Mouse (Mus musculus) Patski (cell line): ENCODE measurements around the gene Dglucy. TPM values are rescaled to one million over a fixed set of nuclear protein-coding genes. Genes with fewer than 3 reads are reported as not detected.

ENCODE experiments used
- ATAC-seq: fragments of 100-300 bp; one replicate; pipeline ENCODE4 v1.8.0; 2021
- CTCF ChIA-PET: fragments of 350-600 bp; sonication (Branson Sonifier 250); formaldehyde crosslinking; loops from one replicate; lab custom pipeline; 2022; ENCODE audit warnings: inconsistent platforms; lab: Charles Lee
- POLR2A ChIA-PET: fragments of 350-600 bp; sonication (Branson Sonifier 250); formaldehyde crosslinking; loops from one replicate; lab custom pipeline; 2022; ENCODE audit warnings: antibody characterized with exemption, inconsistent platforms; lab: Charles Lee
- DNase-seq: peaks from one replicate; pipeline ENCODE4 v3.0.0-alpha.2; 2011; ENCODE audit warnings: low read depth, low spot score
- H3K27me3 ChIP-seq: fragments of 371-371 bp; one replicate; pipeline ENCODE4 v1.5.1; 2021
- CTCF ChIP-seq: fragments of 100-300 bp; IDR thresholded peaks from one replicate; pipeline ENCODE4 v1.5.1; 2021
- in situ Hi-C: fragments of 300-500 bp; cut with MboI; formaldehyde crosslinking; loops from 3 replicates; pipeline ENCODE4 v1.11.1; 2018; ENCODE audit warnings: low pct_unique_long_range_greater_than_20kb, mixed read lengths
- polyA plus RNA-seq: library from polyadenylated mRNA; unstranded; gene quantifications from one replicate; pipeline ENCODE4 v1.2.3, GENCODE M21; 2021

The Dglucy gene
- polyA plus RNA-seq, 1 experiment from 2014 or later: 17.9 TPM

- ATAC-seq: no peak
- no peaks in the 10 kb centered on the region for H3K27me3 ChIP-seq
- POLR2A ChIA-PET: no interaction called here
- in situ Hi-C loops: no loop called here
- DNase-seq: no peak
- CTCF ChIA-PET: no interaction called here
- TF ChIP-seq CTCF: no peak
Measured at GRCm38 (mm10) chr12:100808609-100809280, 29.9 kb downstream of the Dglucy start.

GRCm38 (mm10) chr12:100810542-100810941 lies 31.7 kb downstream of the Dglucy start:
- CTCF ChIA-PET: no interaction called here
- no peak for DNase-seq
- in situ Hi-C loops: no loop called here
- ATAC-seq: no peak
- H3K27me3 ChIP-seq: no peaks in the 10 kb centered on the region
- POLR2A ChIA-PET: no interaction called here
- TF ChIP-seq CTCF: no peak

- CTCF ChIA-PET: no interaction called here
- POLR2A ChIA-PET: no interaction called here
- no peak for TF ChIP-seq CTCF
- no peak for DNase-seq
- H3K27me3 ChIP-seq: no peaks in the 10 kb centered on the region
- no peak for ATAC-seq
- in situ Hi-C loops: no loop called here
Measured at GRCm38 (mm10) chr12:100813901-100814300, 35.0 kb downstream of the Dglucy start.

- ATAC-seq: no peak
- H3K27me3 ChIP-seq: no peaks in the 10 kb centered on the region
- DNase-seq: no peak
- ChIA-PET CTCF (no interaction called here), POLR2A (no interaction called here)
- in situ Hi-C loops: no loop called here
- TF ChIP-seq CTCF: no peak
Measured at GRCm38 (mm10) chr12:100814671-100815070, 35.8 kb downstream of the Dglucy start.

GRCm38 (mm10) chr12:100816906-100817305 lies 38.0 kb downstream of the Dglucy start:
- in situ Hi-C loops: no loop called here
- ChIA-PET POLR2A (no interaction called here), CTCF (no interaction called here)
- H3K27me3 ChIP-seq: no peaks in the 10 kb centered on the region
- no peak for TF ChIP-seq CTCF
- DNase-seq (no peak), ATAC-seq (no peak)

- H3K27me3 ChIP-seq: no peaks in the 10 kb centered on the region
- ATAC-seq (no peak), DNase-seq (no peak)
- TF ChIP-seq CTCF: no peak
- POLR2A ChIA-PET: no interaction called here
- in situ Hi-C loops: no loop called here
- CTCF ChIA-PET: interaction anchor here (1.0 kb wide), 1 partner anchor 16 kb away, joined by 3 read pairs; no protein-coding TSS in a partner anchor
Measured at GRCm38 (mm10) chr12:100819965-100820364, 41.1 kb downstream of the Dglucy start.

GRCm38 (mm10) chr12:100831021-100831420 lies 52.2 kb downstream of the Dglucy start:
- ATAC-seq: no peak
- POLR2A ChIA-PET: no interaction called here

GRCm38 (mm10) chr12:100831629-100832325 lies 52.9 kb downstream of the Dglucy start:
- ChIA-PET CTCF (no interaction called here), POLR2A (no interaction called here)
- no peaks in the 10 kb centered on the region for H3K27me3 ChIP-seq
- ATAC-seq: no peak
- in situ Hi-C loops: no loop called here
- TF ChIP-seq CTCF: no peak
- DNase-seq: no peak

More at GRCm38 (mm10) chr12:100831021-100831420, 52.2 kb downstream of the Dglucy start:
- CTCF ChIA-PET: no interaction called here
- in situ Hi-C loops: no loop called here
- TF ChIP-seq CTCF: no peak
- no peaks in the 10 kb centered on the region for H3K27me3 ChIP-seq
- DNase-seq: no peak

GRCm38 (mm10) chr12:100837208-100837607 lies 58.4 kb downstream of the Dglucy start:
- in situ Hi-C loops: no loop called here
- no peaks in the 10 kb centered on the region for H3K27me3 ChIP-seq
- ChIA-PET CTCF (no interaction called here), POLR2A (no interaction called here)
- DNase-seq: no peak
- TF ChIP-seq CTCF: no peak
- ATAC-seq: no peak

- DNase-seq (no peak), ATAC-seq (no peak)
- no peak for TF ChIP-seq CTCF
- CTCF ChIA-PET: no interaction called here
- in situ Hi-C loops: no loop called here
- POLR2A ChIA-PET: no interaction called here
- no peaks in the 10 kb centered on the region for H3K27me3 ChIP-seq
Measured at GRCm38 (mm10) chr12:100839079-100839600, 60.3 kb downstream of the Dglucy start.

GRCm38 (mm10) chr12:100839926-100840325 lies 61.1 kb downstream of the Dglucy start:
- in situ Hi-C loops: loop anchor here (5.0 to 10.0 kb wide), 5 partner anchors 118 to 678 kb away; no protein-coding TSS in a partner anchor
- ATAC-seq: no peak
- ChIA-PET CTCF (interaction anchor here (1.8 kb wide), 1 partner anchor 10 kb away, joined by 5 read pairs; no protein-coding TSS in a partner anchor), POLR2A (interaction anchor here (0.6 kb wide), 1 partner anchor 58 kb away, joined by 6 read pairs; no protein-coding TSS in a partner anchor)
- DNase-seq: no peak
- no peaks in the 10 kb centered on the region for H3K27me3 ChIP-seq
- no peak for TF ChIP-seq CTCF
